Mouse (Mus musculus) stomach, embryonic 16.5 days (tissue): Measurements from ENCODE around the gene Lamtor4. TPM values are rescaled to one million over a fixed set of nuclear protein-coding genes. Genes with fewer than 3 reads are reported as not detected.

Source experiments
- ATAC-seq: fragments of 200-750 bp; cut with Nextera tagmentation; 2 replicates; pipeline ENCODE4 v1.8.0; 2017; ENCODE audit warnings: moderate number of reproducible peaks, moderate TSS enrichment; ENCODE audit not compliant: insufficient read depth, low FRiP score
- H3K27ac ChIP-seq: fragments of 300-500 bp; sonication (generic); 2 replicates; pipeline ENCODE4 v1.5.1; 2014; ENCODE audit warnings: low read length
- H3K27me3 ChIP-seq: fragments of 300-500 bp; sonication (generic); 2 replicates; pipeline ENCODE4 v1.6.1; 2014; ENCODE audit warnings: low read length, control low read depth, mixed read lengths; ENCODE audit not compliant: control insufficient read depth, insufficient read depth
- H3K36me3 ChIP-seq: fragments of 300-500 bp; sonication (generic); 2 replicates; pipeline ENCODE4 v1.6.1; 2014; ENCODE audit warnings: low read length; ENCODE audit not compliant: control insufficient read depth, insufficient read depth
- H3K4me1 ChIP-seq: fragments of 300-500 bp; sonication (generic); 2 replicates; pipeline ENCODE4 v1.6.1; 2014; ENCODE audit warnings: low read length, control low read depth, mixed read lengths; ENCODE audit not compliant: control insufficient read depth, insufficient read depth
- H3K4me2 ChIP-seq: fragments of 300-500 bp; sonication (generic); 2 replicates; pipeline ENCODE4 v1.6.1; 2014; ENCODE audit warnings: low read depth, low read length, mixed read lengths
- H3K4me3 ChIP-seq: fragments of 300-500 bp; sonication (generic); replicated peaks from 2 replicates; pipeline ENCODE4 v1.5.1; 2014; ENCODE audit warnings: mild to moderate bottlenecking, low read length
- H3K9ac ChIP-seq: fragments of 300-500 bp; sonication (generic); 2 replicates; pipeline ENCODE4 v1.6.1; 2014; ENCODE audit warnings: low read length
- H3K9me3 ChIP-seq: fragments of 300-500 bp; sonication (generic); replicated peaks from 2 replicates; pipeline ENCODE4 v1.6.1; 2016; ENCODE audit warnings: low read length, control low read depth; ENCODE audit not compliant: control insufficient read depth
- WGBS: fragments of 180-500 bp; shearing (Covaris S2); extraction: QIAGEN DNeasy Blood & Tissue Kit; methylation state at CpG from one replicate; pipeline ENCODE4 v1.1.7; 2014; 5-methylcytosine and 5-hydroxymethylcytosine counted together
- polyA plus RNA-seq: library from polyadenylated mRNA; unstranded; fragments of >200 nt; fragmentation: Nextera tagmentation; extraction: Ambion mirVana; gene quantifications from 2 replicates; pipeline ENCODE4 v1.2.1, GENCODE M21; 2015

The Lamtor4 gene
- polyA plus RNA-seq, 1 experiment from 2014 or later = 79.4 TPM

- 71% methylated on average over 2 of the region's 2 CpGs for WGBS
Measured at GRCm38 (mm10) chr5:138227367-138227766, 27.9 kb upstream of the Lamtor4 start.

GRCm38 (mm10) chr5:138228026-138228425 is 27.3 kb upstream of the Lamtor4 start:
- WGBS = 59% methylated on average over 3 of the region's 3 CpGs
- H3K4me3 ChIP-seq = no peak overlapping the region
- H3K4me2 ChIP-seq = no peak overlapping the region
- H3K9ac ChIP-seq = no peak overlapping the region
- H3K36me3 ChIP-seq = no peaks in the 10 kb centered on the region
- no peaks in the 10 kb centered on the region for H3K9me3 ChIP-seq
- no peak overlapping the region for H3K27ac ChIP-seq
- ATAC-seq = no peak
- no peaks in the 10 kb centered on the region for H3K27me3 ChIP-seq
- H3K4me1 ChIP-seq = no peaks in the 10 kb centered on the region

More at GRCm38 (mm10) chr5:138227367-138227766, 27.9 kb upstream of the Lamtor4 start:
- H3K9ac ChIP-seq = no peak overlapping the region
- no peaks in the 10 kb centered on the region for H3K36me3 ChIP-seq
- H3K4me1 ChIP-seq = no peaks in the 10 kb centered on the region
- no peak overlapping the region for H3K4me2 ChIP-seq
- no peaks in the 10 kb centered on the region for H3K9me3 ChIP-seq
- H3K27me3 ChIP-seq = no peaks in the 10 kb centered on the region
- H3K27ac ChIP-seq = no peak overlapping the region
- no peak for ATAC-seq
- no peak overlapping the region for H3K4me3 ChIP-seq

GRCm38 (mm10) chr5:138229511-138229910 is 25.8 kb upstream of the Lamtor4 start:
- H3K4me3 ChIP-seq = no peak overlapping the region
- no peak overlapping the region for H3K4me2 ChIP-seq
- no peak overlapping the region for H3K27ac ChIP-seq
- H3K36me3 ChIP-seq = no peaks in the 10 kb centered on the region
- ATAC-seq = no peak
- 88% methylated on average over 3 of the region's 3 CpGs for WGBS
- no peaks in the 10 kb centered on the region for H3K4me1 ChIP-seq
- no peaks in the 10 kb centered on the region for H3K9me3 ChIP-seq
- no peak overlapping the region for H3K9ac ChIP-seq
- no peaks in the 10 kb centered on the region for H3K27me3 ChIP-seq

GRCm38 (mm10) chr5:138233778-138234177 is 21.5 kb upstream of the Lamtor4 start:
- no peak overlapping the region for H3K27ac ChIP-seq
- 71% methylated on average over 2 of the region's 2 CpGs for WGBS

GRCm38 (mm10) chr5:138234224-138234623 is 21.1 kb upstream of the Lamtor4 start:
- H3K4me2 ChIP-seq = no peak overlapping the region
- no peak overlapping the region for H3K27ac ChIP-seq
- no peaks in the 10 kb centered on the region for H3K4me1 ChIP-seq
- no peaks in the 10 kb centered on the region for H3K9me3 ChIP-seq
- no peaks in the 10 kb centered on the region for H3K36me3 ChIP-seq
- H3K9ac ChIP-seq = no peak overlapping the region
- H3K27me3 ChIP-seq = no peaks in the 10 kb centered on the region
- no peak overlapping the region for H3K4me3 ChIP-seq
- ATAC-seq = no peak

More at GRCm38 (mm10) chr5:138233778-138234177, 21.5 kb upstream of the Lamtor4 start:
- no peaks in the 10 kb centered on the region for H3K36me3 ChIP-seq
- H3K4me2 ChIP-seq = no peak overlapping the region
- no peaks in the 10 kb centered on the region for H3K27me3 ChIP-seq
- no peak overlapping the region for H3K9ac ChIP-seq
- no peak overlapping the region for H3K4me3 ChIP-seq
- no peaks in the 10 kb centered on the region for H3K9me3 ChIP-seq
- ATAC-seq = no peak
- no peaks in the 10 kb centered on the region for H3K4me1 ChIP-seq

- Histone ChIP-seq H3K9me3 (no peaks in the 10 kb centered on the region), H3K27me3 (no peaks in the 10 kb centered on the region), H3K4me2 (no peak overlapping the region), H3K9ac (no peak overlapping the region), H3K4me3 (no peak overlapping the region), H3K4me1 (no peaks in the 10 kb centered on the region), H3K27ac (no peak overlapping the region), H3K36me3 (no peaks in the 10 kb centered on the region)
- no peak for ATAC-seq
- WGBS = 10% methylated on average over 2 of the region's 2 CpGs
Measured at GRCm38 (mm10) chr5:138241511-138241910, 13.8 kb upstream of the Lamtor4 start.

- ATAC-seq = no peak
- Histone ChIP-seq H3K36me3 (no peaks in the 10 kb centered on the region), H3K27ac (no peak overlapping the region), H3K4me3 (no peak overlapping the region), H3K4me1 (peaks cover 5% of the 10 kb centered on the region), H3K9me3 (no peaks in the 10 kb centered on the region), H3K27me3 (no peaks in the 10 kb centered on the region), H3K9ac (no peak overlapping the region), H3K4me2 (no peak overlapping the region)
- 83% methylated on average over 12 of the region's 12 CpGs for WGBS
Measured at GRCm38 (mm10) chr5:138251144-138251543, 4.1 kb upstream of the Lamtor4 start.

GRCm38 (mm10) chr5:138253061-138253460 is 2.2 kb upstream of the Lamtor4 start:
- H3K4me3 ChIP-seq = no peak overlapping the region
- 91% methylated on average over 3 of the region's 3 CpGs for WGBS
- H3K9ac ChIP-seq = no peak overlapping the region
- no peak overlapping the region for H3K4me2 ChIP-seq
- no peaks in the 10 kb centered on the region for H3K9me3 ChIP-seq
- H3K27me3 ChIP-seq = no peaks in the 10 kb centered on the region
- H3K36me3 ChIP-seq = no peaks in the 10 kb centered on the region
- no peak for ATAC-seq
- H3K4me1 ChIP-seq = peaks cover 9% of the 10 kb centered on the region
- no peak overlapping the region for H3K27ac ChIP-seq

- H3K27me3 ChIP-seq = no peaks in the 10 kb centered on the region
- no peaks in the 10 kb centered on the region for H3K36me3 ChIP-seq
- H3K4me2 ChIP-seq = peak overlapping the region; percentile 57
- peak overlapping the region; percentile 83 for H3K9ac ChIP-seq
- ATAC-seq = no peak; the same call in 1 of the 2 replicates
- peak overlapping the region; percentile 79 for H3K4me3 ChIP-seq
- H3K4me1 ChIP-seq = peaks cover 9% of the 10 kb centered on the region
- H3K9me3 ChIP-seq = no peaks in the 10 kb centered on the region
- WGBS = 10% methylated on average over 7 of the region's 7 CpGs
- H3K27ac ChIP-seq = peak overlapping the region; percentile 88
Measured at GRCm38 (mm10) chr5:138256094-138256467, 799 bp downstream of the Lamtor4 start.
